Mouse (Mus musculus) gastrocnemius, postnatal 14 days (tissue): ENCODE results near the gene Gabrb1. TPM values are rescaled to one million over a fixed set of nuclear protein-coding genes. Genes with fewer than 3 reads are reported as not detected.
A peak's percentile ranks its signal among the peaks of the same experiment; 100 is the strongest.

Experiments
- DNase-seq: peaks from one replicate; pipeline ENCODE4 v3.0.0; 2021; ENCODE audit warnings: mixed read lengths
- intact Hi-C: fragments of 180-260 bp; cut with DNase I; formaldehyde crosslinking; loops from one replicate; pipeline ENCODE4 v1.15.1; 2025; ENCODE audit warnings: low total_unique reads
- total RNA-seq, 2 experiments: library from RNA; stranded (reverse); gene quantifications; 2 replicates each; pipeline ENCODE4 v1.2.3; 2021

Gene Gabrb1
- total RNA-seq, 2 experiments from 2014 or later: 0.02 TPM; not detected in 1

GRCm38 (mm10) chr5:71822862-71823261 lies 164.9 kb downstream of the Gabrb1 start:
- no peak for DNase-seq
- intact Hi-C loops: no loop called here

- intact Hi-C loops: no loop called here
- no peak for DNase-seq
Observed at GRCm38 (mm10) chr5:71828342-71828741, 170.4 kb downstream of the Gabrb1 start.

- DNase-seq: no peak
- intact Hi-C loops: no loop called here
Observed at GRCm38 (mm10) chr5:71828996-71829395, 171.1 kb downstream of the Gabrb1 start.

- intact Hi-C loops: no loop called here
- DNase-seq: no peak
Observed at GRCm38 (mm10) chr5:71830342-71830741, 172.4 kb downstream of the Gabrb1 start.

- intact Hi-C loops: no loop called here
- no peak for DNase-seq
Observed at GRCm38 (mm10) chr5:71842241-71842640, 184.3 kb downstream of the Gabrb1 start.

GRCm38 (mm10) chr5:71898214-71898613 lies 240.3 kb downstream of the Gabrb1 start:
- intact Hi-C loops: no loop called here

GRCm38 (mm10) chr5:71903399-71903798 lies 245.5 kb downstream of the Gabrb1 start:
- intact Hi-C loops: no loop called here
- DNase-seq: no peak

More at GRCm38 (mm10) chr5:71898214-71898613, 240.3 kb downstream of the Gabrb1 start:
- DNase-seq: no peak

- DNase-seq: no peak
- intact Hi-C loops: no loop called here
Observed at GRCm38 (mm10) chr5:71914028-71914427, 256.1 kb downstream of the Gabrb1 start.

- no peak for DNase-seq
- intact Hi-C loops: no loop called here
Observed at GRCm38 (mm10) chr5:71915711-71916110, 257.8 kb downstream of the Gabrb1 start.

GRCm38 (mm10) chr5:71917206-71917605 lies 259.3 kb downstream of the Gabrb1 start:
- intact Hi-C loops: no loop called here
- no peak for DNase-seq

- intact Hi-C loops: no loop called here
- no peak for DNase-seq
Observed at GRCm38 (mm10) chr5:71923636-71924035, 265.7 kb downstream of the Gabrb1 start.

GRCm38 (mm10) chr5:71926336-71926735 lies 268.4 kb downstream of the Gabrb1 start:
- intact Hi-C loops: no loop called here
- DNase-seq: no peak

- DNase-seq: no peak
- intact Hi-C loops: no loop called here
Observed at GRCm38 (mm10) chr5:71930036-71930435, 272.1 kb downstream of the Gabrb1 start.

- DNase-seq: peak; percentile 12
- intact Hi-C loops: no loop called here
Observed at GRCm38 (mm10) chr5:71951398-71951797, 293.5 kb downstream of the Gabrb1 start.

GRCm38 (mm10) chr5:71955070-71955685 lies 297.3 kb downstream of the Gabrb1 start:
- DNase-seq: no peak

GRCm38 (mm10) chr5:71964876-71965432 lies 307.0 kb downstream of the Gabrb1 start:
- intact Hi-C loops: no loop called here

More at GRCm38 (mm10) chr5:71955070-71955685, 297.3 kb downstream of the Gabrb1 start:
- intact Hi-C loops: no loop called here

GRCm38 (mm10) chr5:71965529-71965928 lies 307.6 kb downstream of the Gabrb1 start:
- DNase-seq: no peak
- intact Hi-C loops: no loop called here

More at GRCm38 (mm10) chr5:71964876-71965432, 307.0 kb downstream of the Gabrb1 start:
- DNase-seq: no peak

- DNase-seq: no peak
- intact Hi-C loops: no loop called here
Observed at GRCm38 (mm10) chr5:71970140-71970800, 312.4 kb downstream of the Gabrb1 start.

- DNase-seq: no peak
- intact Hi-C loops: no loop called here
Observed at GRCm38 (mm10) chr5:71972831-71973230, 314.9 kb downstream of the Gabrb1 start.

GRCm38 (mm10) chr5:71976133-71976532 lies 318.2 kb downstream of the Gabrb1 start:
- no peak for DNase-seq
- intact Hi-C loops: no loop called here

GRCm38 (mm10) chr5:71976571-71977061 lies 318.7 kb downstream of the Gabrb1 start:
- intact Hi-C loops: no loop called here
- no peak for DNase-seq
